Mouse (Mus musculus) ES-Bruce4 (cell line): ENCODE measurements around the gene Nek9.
A peak's percentile ranks its signal among the peaks of the same experiment; 100 is the strongest.

Experiments
- CTCF ChIP-seq: IDR thresholded peaks from one replicate; pipeline ENCODE4 v1.8.1; 2011; ENCODE audit warnings: low read depth, low read length
- EP300 ChIP-seq: IDR thresholded peaks from 2 replicates; pipeline ENCODE4 v1.6.1; 2011; ENCODE audit warnings: low read depth, low read length; ENCODE audit not compliant: insufficient read depth
- POLR2A ChIP-seq: IDR thresholded peaks from one replicate; pipeline ENCODE4 v1.8.1; 2011; ENCODE audit warnings: low read length; ENCODE audit not compliant: insufficient read depth

DNA sequence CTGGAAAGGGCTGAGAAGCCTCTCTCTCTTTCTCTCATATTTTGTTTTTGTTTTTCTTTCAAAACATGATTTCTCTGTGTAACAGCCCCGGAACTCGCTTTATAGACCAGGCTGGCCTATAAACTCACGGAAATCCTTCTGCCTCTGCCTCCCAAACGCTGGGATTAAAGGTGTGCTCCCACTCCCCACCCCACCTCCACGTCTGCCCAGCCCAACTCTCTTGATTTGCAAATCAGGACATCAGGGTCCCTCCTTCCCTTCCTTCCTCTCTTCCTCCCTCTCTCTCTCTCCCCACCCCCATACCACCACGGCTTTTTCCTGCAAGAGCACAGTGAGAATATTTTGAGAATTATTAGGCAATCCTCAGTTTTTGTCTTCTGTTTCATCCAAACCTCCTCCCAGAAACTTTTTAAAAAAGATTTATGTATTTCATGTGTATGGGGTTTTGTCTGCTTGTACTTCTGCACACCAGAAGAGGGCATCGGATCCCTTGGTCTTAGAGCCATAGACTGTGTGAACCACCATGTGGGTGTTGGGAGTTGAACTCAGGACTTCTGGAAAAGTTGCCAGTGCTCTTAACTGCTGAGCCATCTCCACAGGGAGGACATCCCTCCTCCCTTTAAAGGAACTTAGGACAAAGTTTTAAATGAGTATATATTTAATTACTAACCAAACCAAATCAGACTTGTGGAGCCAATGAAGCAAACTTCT lies 67.9 kb downstream of the Nek9 start:
- TF ChIP-seq CTCF (no peak), POLR2A (peak; percentile 26), EP300 (peak; percentile 65; the same call in 1 of the 2 replicates)
